Mouse (Mus musculus) olfactory bulb, adult 2 months (tissue): ENCODE results near the gene Xbp1. TPM values are rescaled to one million over a fixed set of nuclear protein-coding genes. Genes with fewer than 3 reads are reported as not detected.
"Not testable (repeated sequence)": the region's sequence is repeated elsewhere in the genome, so short reads cannot be mapped to it uniquely, and the experiment has no call there.

Experiments used
- H3K27ac ChIP-seq: fragments of 200-500 bp; 2 replicates; pipeline ENCODE4 v1.5.1; 2012; ENCODE audit warnings: low read depth, low read length; ENCODE audit not compliant: insufficient read depth
- H3K4me1 ChIP-seq: fragments of 200-500 bp; 2 replicates; pipeline ENCODE4 v1.6.1; 2012; ENCODE audit warnings: low read length; ENCODE audit not compliant: control insufficient read depth, insufficient read depth
- H3K4me3 ChIP-seq: fragments of 200-500 bp; 2 replicates; pipeline ENCODE4 v1.5.1; 2012; ENCODE audit warnings: mild to moderate bottlenecking, low read depth, low read length, moderate library complexity; ENCODE audit not compliant: insufficient read depth
- CTCF ChIP-seq: fragments of 200-500 bp; IDR thresholded peaks from 2 replicates; pipeline ENCODE4 v1.5.1; 2012; ENCODE audit warnings: low read depth, mild to moderate bottlenecking, low read length, moderate library complexity; ENCODE audit not compliant: insufficient read depth
- POLR2A ChIP-seq: fragments of 200-500 bp; IDR thresholded peaks from 2 replicates; pipeline ENCODE4 v1.6.1; 2012; ENCODE audit warnings: mild to moderate bottlenecking, low read depth, low read length, moderate library complexity; ENCODE audit not compliant: insufficient read depth
- WGBS: fragments of 180-500 bp; shearing (Covaris S2); methylation state at CpG from one replicate; pipeline ENCODE4 v1.1.7; 2018; 5-methylcytosine and 5-hydroxymethylcytosine counted together
- polyA plus RNA-seq: library from polyadenylated mRNA; stranded (reverse); fragments of >200 nt; gene quantifications from 2 replicates; pipeline ENCODE4 v1.2.4, GENCODE M21; 2012; ENCODE audit warnings: low replicate concordance; ENCODE audit not compliant: missing spikeins, insufficient read depth, insufficient read length

Gene Xbp1
- polyA plus RNA-seq, 1 experiment, result not detected

DNA sequence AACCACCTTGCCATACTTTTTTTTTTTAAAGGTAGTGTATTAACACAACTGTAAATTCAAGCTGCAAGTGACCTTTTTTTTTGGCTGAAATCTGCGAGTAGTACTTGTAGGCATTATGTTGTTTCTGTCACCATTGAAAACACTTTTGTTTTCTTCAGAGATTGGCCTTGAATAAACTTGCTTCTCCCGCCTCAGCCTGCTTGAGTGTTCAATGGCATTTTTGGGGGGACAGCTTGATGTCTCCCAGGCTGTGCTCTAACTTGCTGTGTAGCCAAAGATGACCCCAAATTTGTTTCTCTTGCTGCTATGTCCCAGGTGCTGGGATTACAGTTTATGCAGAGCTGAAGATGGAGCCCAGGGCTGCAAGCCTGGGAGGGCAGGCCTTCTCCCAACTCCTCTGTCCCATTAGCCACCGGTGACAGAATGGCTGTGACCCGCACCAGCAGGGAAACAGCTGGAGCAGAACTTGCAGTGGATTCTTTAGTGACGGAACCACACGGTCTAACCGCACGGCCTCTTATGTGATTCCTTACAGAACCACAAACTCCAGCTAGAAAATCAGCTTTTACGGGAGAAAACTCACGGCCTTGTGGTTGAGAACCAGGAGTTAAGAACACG, 2.4 kb downstream of the Xbp1 start:
- WGBS, result 74% methylated on average over 11 of the region's 11 CpGs

DNA sequence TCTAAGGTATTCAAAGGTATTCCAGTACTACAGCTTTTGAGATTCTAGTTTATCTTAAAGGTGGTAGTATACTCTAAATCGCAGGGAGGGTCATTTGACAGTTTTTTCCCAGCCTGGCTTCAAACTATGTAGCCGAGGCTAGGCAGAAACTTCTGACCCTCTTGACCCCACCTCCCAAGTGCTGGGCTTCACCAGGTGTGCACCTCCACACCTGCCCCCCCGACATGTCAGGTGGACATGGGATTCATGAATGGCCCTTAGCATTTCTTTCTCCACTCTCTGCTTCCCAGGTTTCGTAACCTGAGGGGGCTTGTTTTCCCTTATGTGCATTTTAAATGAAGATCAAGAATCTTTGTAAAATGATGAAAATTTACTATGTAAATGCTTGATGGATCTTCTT, 5.0 kb downstream of the Xbp1 start:
- no peak overlapping the region for H3K27ac ChIP-seq
- peaks cover 13% of the 10 kb centered on the region for H3K4me1 ChIP-seq
- TF ChIP-seq POLR2A, result no peak
- no peak for TF ChIP-seq CTCF
- no peak overlapping the region for H3K4me3 ChIP-seq
- 87% methylated on average over 4 of the region's 4 CpGs for WGBS

More for the DNA sequence above, 2.4 kb downstream of the Xbp1 start:
- Histone ChIP-seq H3K27ac (no peak overlapping the region), H3K4me3 (no peak overlapping the region), H3K4me1 (peaks cover 15% of the 10 kb centered on the region)
- TF ChIP-seq CTCF, result no peak
- no peak for TF ChIP-seq POLR2A

DNA sequence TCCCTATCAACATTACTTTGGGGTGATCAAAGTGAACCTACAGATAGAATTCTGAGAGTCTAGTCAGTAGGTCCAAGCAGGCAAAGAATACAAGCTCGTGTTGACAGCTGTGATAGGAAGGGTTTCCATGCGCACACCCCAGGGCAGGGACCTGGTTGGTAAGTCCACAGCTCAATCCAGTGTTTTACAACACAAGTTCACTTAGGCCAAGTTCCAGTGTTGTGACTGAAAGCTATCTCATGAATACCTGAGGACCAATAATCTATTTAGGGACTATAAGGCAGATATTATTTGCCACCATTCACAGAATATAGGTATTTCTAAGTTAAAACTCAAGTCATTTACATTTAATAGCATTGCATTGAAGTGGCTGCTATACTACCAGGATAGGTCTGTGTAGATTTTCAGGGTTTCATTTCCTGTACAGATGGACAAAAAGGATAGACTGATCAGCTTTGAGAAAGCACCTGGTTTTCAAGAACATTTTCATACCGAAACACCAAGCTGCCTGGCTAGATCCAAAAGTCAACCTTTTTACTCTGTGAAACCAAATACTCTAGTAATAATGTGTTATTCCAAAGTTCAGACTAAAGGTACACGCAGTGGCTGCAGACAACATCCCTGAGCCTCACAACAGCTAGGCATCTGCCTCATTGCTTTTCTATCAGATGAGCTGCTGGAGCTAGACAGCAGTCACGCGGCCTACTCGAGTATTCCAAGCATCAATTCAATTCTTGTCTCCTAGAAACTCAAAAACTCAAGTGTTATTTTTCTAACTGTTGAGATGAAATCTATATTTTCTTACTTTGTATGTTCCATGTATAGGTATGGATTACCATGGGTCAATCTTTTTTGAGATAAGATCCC, 6.3 kb downstream of the Xbp1 start:
- TF ChIP-seq POLR2A (no peak), CTCF (no peak)
- WGBS, result 88% methylated on average over 7 of the region's 7 CpGs
- H3K4me1 ChIP-seq, result peaks cover 13% of the 10 kb centered on the region

DNA sequence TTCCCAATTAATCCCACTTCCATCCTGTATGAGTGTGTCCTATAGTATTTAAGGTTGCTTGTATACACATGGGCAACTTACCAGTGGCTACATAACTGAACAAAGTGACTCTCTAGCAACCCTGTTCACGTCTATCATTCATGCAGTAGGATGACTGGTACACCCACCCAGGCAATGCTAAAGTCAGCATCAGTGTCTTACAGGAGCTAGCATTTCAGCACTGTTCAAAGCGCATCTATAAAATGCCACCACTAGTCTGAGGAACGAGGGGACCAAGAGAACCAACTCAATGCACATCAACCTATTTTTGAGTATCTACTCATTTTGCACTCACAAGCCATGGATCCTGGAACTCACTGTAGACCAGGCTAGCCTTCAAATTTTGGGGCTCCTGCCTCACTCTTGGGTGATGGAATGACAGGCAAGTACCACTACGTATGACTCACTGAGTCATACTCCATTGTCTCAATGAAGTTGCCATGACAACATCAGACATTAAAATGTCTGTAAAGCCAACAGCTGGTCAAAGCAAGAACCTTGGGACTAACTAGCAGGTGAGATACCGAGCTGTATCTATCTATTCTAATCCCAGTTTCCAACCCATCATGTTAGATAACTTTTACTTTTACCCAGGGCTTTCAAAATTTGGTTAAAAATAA, 7.5 kb downstream of the Xbp1 start:
- 75% methylated on average over 5 of the region's 5 CpGs for WGBS
- no peak for TF ChIP-seq POLR2A
- no peak for TF ChIP-seq CTCF
- no peak overlapping the region for H3K27ac ChIP-seq

More for the DNA sequence above, 6.3 kb downstream of the Xbp1 start:
- Histone ChIP-seq H3K27ac (no peak overlapping the region), H3K4me3 (no peak overlapping the region)

DNA sequence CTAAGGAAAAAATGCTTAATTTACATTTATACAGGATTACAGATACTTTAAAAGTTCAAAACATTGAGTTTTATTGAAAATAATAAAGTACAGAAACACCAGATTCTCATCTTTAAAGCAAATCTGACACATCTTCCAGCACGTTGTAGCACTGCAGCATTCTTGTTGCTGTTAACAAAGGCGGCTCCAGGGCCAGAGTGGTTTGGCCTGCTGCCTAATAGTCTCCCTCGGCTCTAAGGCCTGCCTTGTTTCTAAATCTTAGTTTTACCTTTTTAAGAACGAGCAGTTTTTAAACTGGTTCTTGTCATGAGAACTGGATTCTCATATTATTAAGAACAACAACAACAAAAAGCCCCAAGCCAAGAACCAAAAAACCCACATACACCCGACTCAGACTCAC, 8.4 kb downstream of the Xbp1 start:
- peaks cover 6% of the 10 kb centered on the region; the same call in 1 of the 2 replicates for H3K4me1 ChIP-seq
- H3K27ac ChIP-seq, result no peak overlapping the region
- WGBS, result 33% methylated on average over 5 of the region's 5 CpGs
- TF ChIP-seq CTCF (no peak), POLR2A (no peak)
- H3K4me3 ChIP-seq, result no peak overlapping the region

More for the DNA sequence above, 7.5 kb downstream of the Xbp1 start:
- no peak overlapping the region for H3K4me3 ChIP-seq
- peaks cover 10% of the 10 kb centered on the region for H3K4me1 ChIP-seq

DNA sequence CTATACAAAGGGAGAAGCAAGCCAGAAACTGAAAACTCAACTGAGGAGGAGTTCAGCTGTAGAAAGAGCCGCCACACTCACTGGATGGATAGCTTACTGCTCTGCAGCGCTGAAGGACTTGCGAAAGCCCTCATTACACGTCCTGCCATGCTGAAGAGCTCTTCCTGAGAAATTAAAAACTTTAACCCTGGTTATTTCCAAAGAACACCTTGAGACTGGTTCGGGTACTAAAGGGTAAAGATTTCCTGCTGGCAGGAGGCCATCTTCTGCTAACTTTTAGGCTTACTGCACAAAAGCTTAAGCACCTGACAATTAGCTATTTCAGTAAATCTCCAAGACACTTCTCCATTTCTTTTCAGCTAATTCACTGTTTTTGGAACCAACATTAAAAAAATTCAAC, 9.7 kb downstream of the Xbp1 start:
- WGBS, result 64% methylated on average over 5 of the region's 5 CpGs
- Histone ChIP-seq H3K4me1 (peaks cover 2% of the 10 kb centered on the region; the same call in 1 of the 2 replicates), H3K27ac (no peak overlapping the region), H3K4me3 (no peak overlapping the region)
- TF ChIP-seq POLR2A (no peak), CTCF (no peak)

DNA sequence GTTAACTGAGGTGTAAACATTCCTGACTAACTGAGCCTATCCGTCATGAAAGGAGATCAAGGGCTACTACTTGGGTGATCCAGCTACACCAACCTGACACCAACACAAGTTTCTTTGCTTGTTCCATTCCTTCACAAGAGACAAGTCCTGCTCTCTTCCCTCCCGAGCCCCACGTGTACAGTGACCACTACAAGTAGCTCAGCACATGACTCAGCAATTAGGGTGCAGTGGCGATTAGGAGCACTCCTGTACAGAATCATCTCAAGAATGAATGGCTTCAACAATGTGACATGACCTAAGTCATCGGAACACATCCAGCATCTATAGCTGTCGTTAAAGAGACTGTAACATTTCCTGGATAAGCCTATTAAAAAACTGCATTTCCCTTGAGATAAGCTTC, 10.3 kb downstream of the Xbp1 start:
- 71% methylated on average over 6 of the region's 6 CpGs for WGBS
- Histone ChIP-seq H3K27ac (no peak overlapping the region), H3K4me3 (no peak overlapping the region), H3K4me1 (no peaks in the 10 kb centered on the region)
- TF ChIP-seq POLR2A (no peak), CTCF (no peak)

DNA sequence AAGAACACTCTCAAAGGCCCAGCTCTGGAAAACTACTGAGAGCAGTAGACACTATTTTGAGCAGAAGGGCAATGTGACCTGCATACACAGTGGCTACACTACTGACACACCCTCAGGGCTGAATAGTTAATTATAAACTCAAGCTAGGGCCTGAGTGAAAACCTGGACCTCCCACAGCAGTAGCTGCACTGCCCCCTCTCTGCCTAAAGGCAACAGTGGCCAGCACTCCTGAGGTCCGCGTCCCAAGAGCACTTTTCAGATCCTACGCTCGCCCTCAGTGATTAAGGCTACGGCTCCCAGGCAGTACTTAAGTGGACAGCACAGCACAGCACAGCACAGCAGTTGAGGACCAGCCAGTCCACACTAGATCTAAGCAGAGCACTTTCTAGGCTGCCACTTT, 12.6 kb downstream of the Xbp1 start:
- TF ChIP-seq POLR2A (no peak), CTCF (no peak)
- Histone ChIP-seq H3K4me1 (no peaks in the 10 kb centered on the region), H3K4me3 (no peak overlapping the region), H3K27ac (no peak overlapping the region)
- WGBS, result 71% methylated on average over 5 of the region's 5 CpGs

DNA sequence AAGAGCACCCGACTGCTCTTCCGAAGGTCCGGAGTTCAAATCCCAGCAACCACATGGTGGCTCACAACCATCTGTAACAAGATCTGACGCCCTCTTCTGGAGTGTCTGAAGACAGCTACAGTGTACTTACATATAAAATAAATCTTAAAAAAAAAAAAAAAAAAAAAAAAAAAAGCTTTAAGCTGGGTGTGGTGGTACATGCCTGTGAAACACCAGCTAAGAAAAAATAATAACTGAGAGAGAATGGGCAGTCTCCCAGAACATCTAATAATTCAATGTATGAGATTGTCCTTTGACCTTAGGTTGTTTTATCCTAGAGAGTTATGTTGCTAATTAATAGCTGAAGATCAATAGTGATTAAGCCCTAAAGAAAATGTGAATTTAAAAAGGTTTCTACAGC, 17.0 kb downstream of the Xbp1 start:
- H3K27ac ChIP-seq, H3K4me3 ChIP-seq, H3K4me1 ChIP-seq: not testable (repeated sequence)
- WGBS, result 89% methylated on average over 4 of the region's 4 CpGs
